Mouse (Mus musculus): ENCODE results near the gene Nme8. TPM values are rescaled to one million over a fixed set of nuclear protein-coding genes. Genes with fewer than 3 reads are reported as not detected.

Nme8 gene
- polyA plus RNA-seq, 1 experiment from 2014 or later = 0.18 TPM

Other genes with a start within 250 kb of the Nme8 start
- gene Epdr1, start 77.9 kb downstream of the Nme8 start, polyA plus RNA-seq (2015; fragmentation: Nextera tagmentation; extraction: Ambion mirVana) = 18.6 and 25.3 TPM in 2 replicates
- gene Sfrp4, start 74.7 kb downstream of the Nme8 start, polyA plus RNA-seq (2015; fragmentation: Nextera tagmentation; extraction: Ambion mirVana) = 3.9 and 4.4 TPM in 2 replicates
- 0.19 TPM in 1 of 2 replicates, not detected in the other for gene Gpr141, start 126.5 kb upstream of the Nme8 start, polyA plus RNA-seq (2015; fragmentation: Nextera tagmentation; extraction: Ambion mirVana)